Mouse (Mus musculus): Measurements from ENCODE around the gene Cecr2. TPM values are rescaled to one million over a fixed set of nuclear protein-coding genes. Genes with fewer than 3 reads are reported as not detected.
"Not testable (repeated sequence)": the region's sequence is repeated elsewhere in the genome, so short reads cannot be mapped to it uniquely, and the experiment has no call there.

Gene Cecr2
- total RNA-seq (2014; fragmentation: Nextera tagmentation) (0.15 TPM in 1 of 2 replicates, not detected in the other), total RNA-seq (2017) (not detected in 2 replicates)

DNA sequence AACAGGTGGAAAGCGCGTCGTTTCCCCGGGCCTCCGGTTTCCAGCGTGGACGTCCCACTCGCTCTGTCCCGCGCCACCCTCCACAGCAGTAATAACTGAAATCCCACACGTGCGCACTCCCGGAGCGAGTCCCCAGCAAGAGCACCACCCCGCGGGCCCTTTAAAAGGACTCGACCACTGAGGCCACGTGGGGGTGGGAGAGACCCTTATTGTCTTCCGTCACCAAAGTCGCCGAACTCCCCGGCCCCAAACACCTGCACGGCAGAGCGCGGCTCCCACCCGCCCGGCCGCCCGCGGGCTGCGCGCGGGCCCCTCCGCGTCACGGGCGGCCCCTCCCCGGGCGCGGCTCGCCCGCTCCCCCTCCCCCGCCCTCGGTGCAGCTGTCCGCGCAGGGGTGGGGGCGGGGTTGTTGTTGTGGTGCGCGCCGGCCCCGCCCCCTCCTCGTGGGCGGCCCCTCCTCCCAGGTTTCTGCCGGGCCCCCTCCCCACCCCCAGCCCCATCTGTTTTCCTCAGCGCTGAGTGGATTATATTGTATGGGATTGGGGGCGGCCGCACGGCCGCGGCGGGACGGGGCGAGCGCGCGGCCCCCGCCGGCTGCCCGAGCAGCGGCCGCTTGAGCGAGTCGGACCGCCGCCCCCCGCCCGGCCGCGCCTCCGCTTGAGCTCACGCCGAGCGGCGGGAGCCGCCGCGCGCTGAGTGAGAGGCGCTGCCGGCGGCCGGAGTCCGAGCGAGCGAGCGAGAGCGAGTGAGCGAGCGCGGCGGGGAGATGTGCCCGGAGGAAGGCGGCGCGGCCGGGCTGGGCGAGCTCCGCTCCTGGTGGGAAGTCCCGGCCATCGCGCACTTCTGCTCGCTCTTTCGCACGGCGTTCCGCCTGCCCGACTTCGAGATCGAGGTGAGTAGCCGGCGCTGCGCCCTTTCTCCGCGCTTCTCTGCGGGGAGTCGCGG lies at the start of gene Cecr2:
TSS of gene Cecr2 (plus strand) at position 554 of the 945 bp plus-strand sequence.
- peak; percentile 61 for ATAC-seq (replicated peaks; ENCODE audit: poor library complexity, severe bottlenecking)

DNA sequence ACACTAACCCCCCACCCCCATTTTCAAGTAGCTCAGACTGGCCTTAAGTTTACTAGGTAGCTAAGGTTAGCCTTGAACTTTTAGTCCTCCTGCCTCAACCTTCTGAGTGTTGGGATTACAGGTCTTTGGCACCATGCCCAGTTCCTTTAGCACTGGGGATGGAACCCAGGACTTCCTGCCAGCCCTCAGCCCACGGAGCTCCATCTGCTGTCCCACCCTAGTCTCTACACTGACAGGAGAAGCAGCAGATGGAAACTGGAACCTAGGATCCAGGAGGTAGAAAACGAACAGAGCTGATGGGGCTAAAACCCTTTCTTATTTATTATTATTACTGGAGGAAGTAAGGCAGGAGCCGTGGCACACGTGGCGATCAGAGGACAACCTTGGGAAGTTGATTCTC lies 48.6 kb upstream of the Cecr2 start:
- ATAC-seq (replicated peaks; ENCODE audit: poor library complexity, severe bottlenecking), result no peak

DNA sequence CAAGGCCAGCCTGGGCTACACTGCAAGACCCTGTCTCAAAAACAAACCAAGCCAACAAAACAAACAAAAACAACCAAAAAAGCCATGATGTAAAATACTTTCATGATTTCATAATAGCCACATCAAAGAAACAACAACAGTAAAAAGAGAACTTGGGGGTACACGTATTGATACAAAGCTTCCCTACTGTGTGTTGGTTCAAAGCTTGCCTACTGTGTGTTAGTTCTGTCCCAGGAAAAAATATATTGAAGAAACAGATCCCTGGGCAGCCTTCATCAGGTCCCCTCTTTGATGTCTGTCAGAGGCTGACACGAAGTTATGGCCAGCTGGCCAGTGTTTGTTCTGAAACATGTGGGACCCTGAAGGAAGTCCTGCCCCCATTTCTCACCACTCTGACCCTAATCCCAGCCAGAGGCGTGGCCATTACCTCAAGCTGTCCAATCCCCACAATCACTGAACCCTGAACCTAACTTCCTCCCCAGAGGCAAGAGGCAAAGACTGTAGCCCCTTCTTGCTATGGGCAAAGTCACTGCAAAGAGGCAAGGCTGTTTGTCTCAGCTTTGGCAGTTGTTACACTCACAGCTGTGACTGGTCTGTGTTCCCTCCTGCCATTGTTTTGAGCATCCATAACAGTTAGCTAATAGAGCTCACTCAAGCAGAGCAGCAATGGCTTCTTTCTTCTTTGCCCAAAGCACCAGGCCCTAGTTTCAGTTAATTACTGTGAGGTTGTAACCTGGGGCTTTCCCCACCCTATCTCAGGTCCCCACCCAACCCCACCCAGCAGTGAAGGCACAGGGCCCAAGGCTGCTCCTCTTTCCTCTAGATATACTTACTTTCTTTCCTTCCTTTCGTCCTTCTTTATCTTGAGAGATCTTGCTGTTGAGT lies 47.4 kb upstream of the Cecr2 start:
- no peak for ATAC-seq (replicated peaks; ENCODE audit: poor library complexity, severe bottlenecking)

DNA sequence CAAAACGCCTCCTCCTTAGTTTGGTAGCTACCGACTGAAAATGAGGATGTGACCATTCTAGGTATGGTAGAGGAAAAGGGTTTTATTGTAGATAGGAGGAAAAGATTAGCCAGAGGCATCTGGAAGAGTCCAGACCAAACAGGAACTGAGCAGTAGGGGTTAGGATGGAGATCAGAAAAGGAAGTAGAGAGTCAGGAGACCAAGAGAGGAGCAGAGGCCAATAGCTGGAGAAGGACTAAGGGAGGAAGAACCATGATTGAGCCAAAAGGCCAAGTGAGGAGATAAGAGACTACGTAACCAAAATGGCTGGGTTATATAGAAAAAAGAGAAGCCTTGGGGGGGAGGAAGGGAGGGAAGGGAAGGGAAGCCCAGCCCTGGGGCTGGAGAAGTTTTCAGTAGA lies 46.0 kb upstream of the Cecr2 start:
- ATAC-seq (replicated peaks; ENCODE audit: poor library complexity, severe bottlenecking), result peak; percentile 86

DNA sequence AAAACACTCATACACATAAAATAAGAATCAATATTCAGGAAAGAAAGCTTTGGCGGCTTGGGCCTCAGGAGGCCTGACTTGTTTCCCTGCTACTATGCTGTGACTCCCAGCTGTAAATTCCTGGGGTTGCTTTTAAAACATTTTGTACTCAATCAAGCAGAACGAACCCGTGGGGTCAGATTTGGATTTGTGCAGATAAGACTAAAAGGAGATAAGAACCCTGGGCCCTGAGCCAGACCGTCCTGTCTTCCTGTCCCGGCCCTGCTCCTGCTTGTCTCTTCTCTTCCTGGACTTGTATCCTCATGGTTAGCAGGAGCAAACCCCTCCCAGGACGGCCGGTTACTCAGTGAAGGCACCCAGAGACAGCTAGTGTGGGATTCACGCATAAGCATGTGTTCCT lies 41.1 kb upstream of the Cecr2 start:
- no peak for ATAC-seq (replicated peaks; ENCODE audit: poor library complexity, severe bottlenecking)

DNA sequence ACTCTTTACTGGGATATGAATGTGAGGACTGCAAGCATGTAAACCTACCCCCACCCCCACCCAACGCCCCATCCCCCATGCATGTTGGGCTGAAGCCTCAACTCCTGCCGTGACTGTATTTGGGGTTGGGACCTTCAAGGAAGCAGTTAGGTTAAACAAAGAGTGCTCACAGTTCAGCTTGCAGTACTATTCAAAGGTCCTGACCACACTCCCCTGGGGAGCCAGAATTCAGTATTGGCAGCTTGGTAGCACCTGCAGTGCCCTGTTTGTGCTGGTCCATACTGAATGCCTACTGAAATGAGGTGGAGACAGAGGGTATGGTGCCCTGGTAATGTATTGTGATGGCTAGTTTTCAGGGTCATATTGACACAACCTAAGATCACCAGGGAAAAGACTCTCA lies 39.1 kb upstream of the Cecr2 start:
- no peak for ATAC-seq (replicated peaks; ENCODE audit: poor library complexity, severe bottlenecking)

DNA sequence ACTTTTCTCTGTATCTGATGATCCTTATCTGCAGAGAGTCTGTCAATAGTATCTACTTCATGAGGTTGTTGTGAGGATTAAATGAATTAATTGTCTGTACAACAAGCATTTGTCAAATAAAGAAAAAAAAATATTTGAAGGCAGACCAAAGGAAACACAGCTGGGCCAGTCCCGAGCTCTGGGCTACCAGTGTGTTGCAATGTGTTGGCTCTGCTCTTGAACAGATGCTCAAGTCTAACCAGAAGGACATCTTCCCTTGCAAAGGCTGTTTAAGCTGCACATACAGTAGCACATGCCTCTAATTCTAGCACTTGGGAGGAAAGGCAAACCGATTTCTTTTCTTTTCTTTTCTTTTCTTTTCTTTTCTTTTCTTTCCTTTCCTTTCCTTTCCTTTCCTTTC lies 37.2 kb upstream of the Cecr2 start:
- ATAC-seq (replicated peaks; ENCODE audit: poor library complexity, severe bottlenecking), result no peak

DNA sequence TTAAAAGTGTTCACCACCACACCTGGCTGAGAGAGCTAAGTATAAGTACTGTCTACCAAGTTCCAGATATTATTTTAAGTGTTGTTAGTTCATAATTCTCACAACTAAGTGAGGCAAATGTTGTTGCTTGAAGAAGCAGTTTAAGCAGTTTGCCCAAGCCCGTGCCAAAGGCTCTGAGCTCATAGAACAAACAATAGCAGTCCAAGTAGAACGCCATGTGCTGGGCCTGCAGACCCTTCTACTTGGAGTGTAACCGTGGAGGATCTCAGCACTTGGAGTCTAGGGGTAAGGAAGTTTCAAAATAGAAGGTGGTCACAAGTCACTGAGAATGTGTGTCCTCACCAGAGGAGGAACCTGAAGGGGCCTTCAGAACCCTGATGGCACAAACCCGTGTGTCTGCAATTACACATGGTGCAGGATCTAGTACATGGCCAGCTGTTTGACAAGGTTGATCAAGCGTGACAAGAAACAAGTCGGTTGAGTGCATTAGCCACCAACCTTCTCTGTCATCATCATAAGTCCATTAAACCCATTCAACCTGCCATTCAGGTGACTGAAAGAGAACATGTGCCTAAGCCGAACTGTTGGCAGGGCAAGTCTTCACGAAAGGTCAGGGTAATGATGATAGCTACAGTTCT lies 30.7 kb upstream of the Cecr2 start:
- ATAC-seq (replicated peaks; ENCODE audit: poor library complexity, severe bottlenecking), result no peak

DNA sequence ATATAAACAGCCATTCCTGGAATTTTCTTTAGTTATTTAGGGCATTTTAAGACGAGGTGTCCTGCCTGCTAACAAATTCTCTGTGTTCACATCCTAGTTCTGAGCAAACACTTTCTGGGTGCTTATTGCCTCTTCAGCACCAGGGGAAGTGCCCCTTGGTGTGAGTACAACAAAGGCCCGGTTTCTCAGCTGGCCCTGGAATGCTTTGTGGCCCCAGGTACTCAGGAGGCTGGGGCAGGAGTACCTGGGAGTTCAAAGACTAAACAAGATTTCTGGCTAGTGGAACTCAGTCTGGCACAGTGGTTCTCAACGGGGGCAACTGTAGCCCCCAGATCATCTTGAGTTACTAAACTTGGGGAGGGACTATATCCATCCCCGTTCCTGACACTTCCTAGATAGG lies 26.6 kb upstream of the Cecr2 start:
- no peak for ATAC-seq (replicated peaks; ENCODE audit: poor library complexity, severe bottlenecking)

DNA sequence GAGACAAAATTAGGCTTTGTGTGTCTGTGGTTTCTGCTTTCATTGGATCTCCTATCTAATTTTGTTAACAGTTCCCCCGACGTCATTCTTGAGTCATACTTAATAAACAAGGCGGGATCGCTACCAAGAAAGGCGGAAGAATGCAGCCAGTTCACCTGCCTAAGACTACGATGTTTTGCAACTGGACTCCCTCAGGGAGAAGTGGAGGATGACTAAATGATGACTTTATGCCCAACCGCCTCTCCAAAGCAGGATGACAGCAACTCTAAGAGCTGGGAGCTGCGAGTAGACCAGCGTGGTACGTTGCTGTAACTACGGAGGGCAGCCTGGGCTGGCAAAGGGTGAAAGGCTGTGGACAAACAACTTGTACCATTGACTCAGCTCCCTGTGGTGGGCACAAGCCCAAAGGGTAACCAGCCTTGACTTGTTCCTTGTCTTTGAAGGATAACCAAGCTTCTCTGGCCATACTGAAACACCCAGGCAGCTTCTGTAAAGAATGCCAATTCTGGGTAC lies 24.2 kb upstream of the Cecr2 start:
- ATAC-seq (replicated peaks; ENCODE audit: poor library complexity, severe bottlenecking), result no peak

DNA sequence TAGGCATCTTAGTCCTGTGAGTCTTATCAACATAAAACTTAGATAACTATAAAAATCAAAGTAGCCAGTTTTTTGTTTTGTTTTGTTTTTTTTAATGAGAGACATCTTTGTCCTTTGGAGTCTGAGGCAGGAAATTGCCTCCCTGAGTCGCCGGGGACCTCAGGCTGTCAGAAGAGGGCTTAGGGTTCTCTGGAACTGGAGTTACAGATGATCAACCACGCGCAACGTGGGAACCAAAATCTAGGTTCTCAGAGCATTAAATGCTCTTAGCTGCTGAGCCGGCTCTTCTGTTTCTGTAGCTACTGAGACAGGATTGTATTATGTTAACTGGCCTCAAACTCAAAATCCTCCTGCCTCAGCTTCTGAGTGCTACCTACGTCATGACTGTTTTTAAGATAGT lies 22.4 kb upstream of the Cecr2 start:
- ATAC-seq (replicated peaks; ENCODE audit: poor library complexity, severe bottlenecking), result no peak

DNA sequence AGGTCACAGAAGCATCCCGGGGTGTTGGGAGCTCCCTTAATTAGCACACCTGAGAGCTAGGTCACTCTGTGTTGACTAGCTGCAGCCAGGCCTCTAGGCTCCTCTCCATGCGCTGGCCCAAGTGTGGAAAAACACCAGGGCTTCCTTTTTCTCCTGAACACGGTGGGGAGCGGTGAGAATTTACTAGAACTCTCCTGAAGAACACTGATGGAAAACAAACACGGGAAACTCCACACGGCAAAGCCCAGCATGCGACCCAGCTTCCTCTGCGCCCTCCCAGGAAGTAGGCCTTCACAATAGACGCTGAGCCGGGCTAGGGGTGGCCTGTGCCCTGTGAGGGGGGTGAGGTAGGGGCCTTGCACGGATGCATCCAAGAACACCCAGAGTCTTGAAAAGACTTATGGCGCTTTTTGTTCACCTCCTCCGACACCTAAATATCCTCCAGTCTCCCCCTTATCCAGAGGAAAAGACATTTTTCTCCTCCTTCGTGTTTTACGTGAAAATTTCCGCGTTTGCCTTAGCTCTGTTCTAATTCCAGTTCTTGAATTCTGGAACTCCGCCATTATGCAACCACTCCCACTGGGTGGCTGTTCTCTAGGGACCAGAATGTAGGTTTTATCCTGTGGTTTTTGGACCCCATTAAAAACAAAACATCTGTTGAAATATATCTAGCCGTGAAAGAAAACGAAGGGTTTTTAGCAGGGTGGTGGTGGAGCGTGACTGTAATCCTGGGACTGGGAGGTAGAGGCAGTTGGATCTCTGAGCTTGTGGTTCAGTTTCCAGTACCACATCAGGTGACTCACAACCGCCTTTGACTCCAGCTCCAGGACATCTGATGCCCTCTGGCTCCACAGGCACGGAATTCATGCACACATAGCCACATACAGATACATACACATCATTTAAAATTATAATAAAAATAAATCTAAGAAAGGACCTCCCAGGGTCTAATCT lies 21.5 kb upstream of the Cecr2 start:
- no peak for ATAC-seq (replicated peaks; ENCODE audit: poor library complexity, severe bottlenecking)

DNA sequence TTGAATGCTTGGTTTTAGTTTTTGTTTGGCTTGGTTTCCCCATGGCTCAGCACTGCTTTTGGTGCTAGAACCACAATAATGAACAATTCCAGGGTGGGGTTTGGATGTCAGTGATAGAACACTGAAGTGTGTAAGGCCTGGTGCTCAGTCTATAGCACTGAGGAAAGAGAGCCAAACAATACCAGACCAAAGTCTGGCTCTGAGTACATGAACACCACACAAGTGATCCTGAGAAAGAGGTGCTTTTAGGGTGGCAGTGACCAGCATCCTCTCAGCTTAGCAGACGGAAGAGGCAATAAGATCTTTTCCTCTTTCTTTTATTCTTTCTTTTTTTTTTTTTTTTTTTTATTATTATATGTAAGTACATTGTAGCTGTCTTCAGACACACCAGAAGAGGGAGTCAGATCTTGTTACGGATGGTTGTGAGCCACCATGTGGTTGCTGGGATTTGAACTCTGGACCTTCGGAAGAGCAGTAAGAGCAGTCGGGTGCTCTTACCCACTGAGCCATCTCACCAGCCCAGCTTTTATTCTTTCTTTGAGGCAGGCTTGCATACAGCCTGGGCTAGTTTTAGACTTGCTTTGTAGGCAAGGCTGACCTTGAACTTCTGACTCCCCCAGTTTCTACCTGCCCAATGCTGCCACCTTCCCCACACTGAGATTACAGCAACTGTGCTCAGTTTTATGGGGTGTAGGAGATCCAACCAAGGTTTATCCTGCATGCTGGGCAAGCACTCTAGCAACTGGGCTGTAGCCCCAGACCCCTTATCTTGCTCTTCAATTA lies 18.7 kb upstream of the Cecr2 start:
- ATAC-seq (replicated peaks; ENCODE audit: poor library complexity, severe bottlenecking), result not testable (repeated sequence)

DNA sequence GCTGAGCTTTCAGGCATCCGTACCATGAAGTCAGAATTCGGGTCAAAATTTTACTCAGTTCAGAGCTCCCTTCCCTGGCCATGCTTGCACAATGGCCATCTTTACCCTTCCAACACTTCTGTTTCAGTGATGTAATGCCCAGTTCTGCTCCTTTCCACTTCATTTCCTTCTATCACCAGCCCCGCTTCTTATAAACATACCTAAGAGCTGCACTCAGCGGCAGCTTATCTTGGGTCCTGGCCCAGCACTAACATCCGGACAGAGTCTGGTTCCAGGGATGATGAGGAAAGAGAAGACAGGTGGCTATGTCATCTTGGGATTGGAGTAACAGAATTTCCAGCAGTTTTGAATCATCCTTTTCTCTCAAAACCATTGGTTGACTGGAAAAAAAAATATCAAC lies 18.0 kb upstream of the Cecr2 start:
- ATAC-seq (replicated peaks; ENCODE audit: poor library complexity, severe bottlenecking), result no peak

DNA sequence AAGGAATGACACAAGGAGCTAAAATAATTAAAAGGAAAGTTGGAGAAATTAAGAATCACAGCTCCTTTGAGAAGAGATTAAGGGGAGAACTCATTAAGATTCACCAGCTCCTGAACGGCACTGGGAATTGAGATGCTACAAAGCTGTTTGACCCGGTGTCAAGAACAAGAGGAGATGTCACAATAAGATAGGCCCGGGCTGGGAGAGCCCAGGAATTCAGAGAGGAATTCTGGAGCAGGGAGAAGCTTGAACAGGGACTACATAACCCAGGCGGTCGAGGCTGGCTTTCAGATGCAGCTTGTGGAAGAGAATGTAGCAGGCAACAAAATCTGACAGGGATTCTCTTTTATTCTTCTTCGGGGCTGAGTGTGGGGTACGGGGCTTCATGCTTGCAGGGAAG lies 13.5 kb upstream of the Cecr2 start:
- ATAC-seq (replicated peaks; ENCODE audit: poor library complexity, severe bottlenecking), result no peak

DNA sequence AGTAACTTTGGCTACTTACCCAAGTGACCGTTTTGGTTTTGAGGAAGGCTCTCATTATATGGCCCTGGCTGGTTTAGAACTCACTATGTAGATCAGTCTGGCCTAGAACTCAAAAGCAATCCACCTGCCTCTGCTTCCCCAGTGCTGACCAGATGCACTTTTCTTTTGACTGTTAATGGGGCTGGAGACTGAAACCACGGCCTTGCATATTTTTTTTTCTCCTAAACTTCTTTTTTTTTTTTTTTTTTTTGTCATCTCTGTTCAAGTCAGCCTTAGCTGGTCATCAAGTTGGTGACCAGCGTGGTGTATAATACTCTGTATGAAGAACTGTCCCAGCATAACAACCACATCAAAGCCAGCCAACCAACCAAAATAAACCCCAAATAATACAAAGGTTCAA lies 10.5 kb upstream of the Cecr2 start:
- no peak for ATAC-seq (replicated peaks; ENCODE audit: poor library complexity, severe bottlenecking)

DNA sequence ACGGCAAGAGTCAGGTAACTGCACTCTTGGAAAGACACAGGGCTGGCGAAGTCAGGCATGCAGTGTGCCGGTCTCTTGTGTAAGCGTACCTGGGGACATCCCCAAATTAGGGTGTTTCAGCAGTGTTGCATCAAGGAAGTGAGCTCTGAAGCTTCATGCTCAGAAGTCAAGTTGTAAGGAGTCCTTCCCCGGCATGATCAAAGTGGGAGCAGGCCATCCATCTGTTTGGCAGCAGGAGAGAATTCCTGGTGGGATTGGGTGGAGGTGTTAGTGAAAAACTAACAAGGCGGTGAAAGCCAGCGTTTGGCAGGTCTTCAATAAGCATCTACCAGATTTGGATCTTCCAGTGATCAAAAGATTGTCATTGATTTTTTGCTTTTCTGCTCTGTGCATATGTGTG lies 7.3 kb upstream of the Cecr2 start:
- no peak for ATAC-seq (replicated peaks; ENCODE audit: poor library complexity, severe bottlenecking)

DNA sequence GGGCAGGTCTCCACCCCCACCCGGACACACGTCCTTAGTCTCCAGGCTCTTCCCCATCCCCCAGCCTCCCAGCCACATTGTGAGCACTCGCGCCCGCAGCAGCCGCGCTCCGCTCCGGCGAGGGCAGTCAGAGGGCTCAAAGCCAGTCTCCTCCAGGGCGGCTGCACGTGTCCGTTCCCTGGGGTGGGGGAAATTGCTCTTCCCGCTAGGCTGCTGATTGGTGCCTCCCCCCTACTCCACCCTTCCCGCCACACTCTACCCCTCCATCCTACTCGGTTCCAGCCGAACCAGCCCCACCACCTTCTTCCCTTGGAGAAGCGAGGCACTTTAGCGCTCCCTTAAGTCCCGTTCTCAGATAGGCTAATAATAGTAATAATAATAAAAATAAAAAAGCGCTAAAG lies 754 bp upstream of the Cecr2 start:
- peak; percentile 58 for ATAC-seq (replicated peaks; ENCODE audit: poor library complexity, severe bottlenecking)

Data from granulocyte monocyte progenitor cell, adult 5-6 weeks (primary cell).